Mouse (Mus musculus) 416B (cell line): ENCODE data around the gene Otc.

ENCODE experiments used
- DNase-seq: peaks from one replicate; pipeline ENCODE4 v3.0.0; 2011; ENCODE audit warnings: low read depth

The Otc gene

DNA sequence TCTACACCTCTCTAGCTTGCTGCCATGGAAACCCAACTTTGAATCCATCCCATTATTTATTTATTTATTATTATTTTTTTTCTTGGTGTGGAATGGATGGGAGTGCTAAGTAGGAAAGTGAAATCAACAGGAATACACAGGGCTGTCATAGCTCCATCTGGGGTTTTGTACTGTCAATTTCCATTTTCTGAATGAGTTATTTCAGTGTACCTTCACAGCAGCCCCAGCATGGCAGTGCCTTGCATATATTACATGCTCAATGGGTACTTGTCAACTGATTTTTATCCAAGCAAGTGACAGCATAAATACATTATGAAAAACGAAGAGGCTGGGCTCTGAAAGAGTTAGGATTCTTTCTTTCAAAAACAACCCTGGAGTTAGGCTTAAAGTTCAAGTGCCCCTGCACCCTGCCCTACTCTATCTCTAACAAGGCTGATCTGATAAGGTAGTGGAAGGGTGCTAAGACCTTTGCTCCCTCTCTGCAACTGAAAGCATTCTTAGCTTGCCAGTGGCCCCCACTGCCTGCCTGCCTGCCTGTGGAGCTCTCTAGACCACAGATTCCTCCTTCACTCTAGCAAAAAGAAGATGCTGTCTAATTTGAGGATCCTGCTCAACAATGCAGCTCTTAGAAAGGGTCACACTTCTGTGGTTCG is at the start of gene Otc:
TSS of gene Otc (plus strand) at position 454 of the 653 bp plus-strand sequence.
- DNase-seq: no peak

GRCm38 (mm10) chrX:10205937-10206336 is 46.2 kb upstream of the Otc start:
- no peak for DNase-seq

- peak; percentile 68 for DNase-seq
Observed at GRCm38 (mm10) chrX:10215972-10216371, 36.1 kb upstream of the Otc start.

GRCm38 (mm10) chrX:10216410-10216949 is 35.6 kb upstream of the Otc start, which contains the start of gene Rpgr:
TSS of gene Rpgr (minus strand) at chrX:10216920.
- DNase-seq: peak; percentile 90

DNA sequence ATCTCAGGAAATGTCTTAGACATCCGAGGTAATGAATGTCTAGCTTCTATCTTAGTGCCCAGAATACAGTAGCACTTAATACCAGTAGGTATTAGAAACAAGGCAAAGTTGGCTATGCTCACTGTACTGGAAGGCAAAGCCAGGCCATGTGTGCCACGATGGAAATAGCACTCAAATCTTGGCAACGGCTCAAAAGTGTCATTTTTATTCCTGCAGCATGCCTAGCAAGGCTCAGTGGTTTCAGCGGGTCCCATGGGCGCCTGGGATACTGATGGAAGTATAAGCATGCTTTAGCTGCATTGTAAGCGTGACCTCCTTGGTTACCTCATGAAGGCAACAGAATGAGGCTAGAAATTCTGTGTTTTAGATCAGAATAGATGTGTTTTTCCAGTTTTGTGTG is 32.8 kb upstream of the Otc start:
- no peak for DNase-seq

DNA sequence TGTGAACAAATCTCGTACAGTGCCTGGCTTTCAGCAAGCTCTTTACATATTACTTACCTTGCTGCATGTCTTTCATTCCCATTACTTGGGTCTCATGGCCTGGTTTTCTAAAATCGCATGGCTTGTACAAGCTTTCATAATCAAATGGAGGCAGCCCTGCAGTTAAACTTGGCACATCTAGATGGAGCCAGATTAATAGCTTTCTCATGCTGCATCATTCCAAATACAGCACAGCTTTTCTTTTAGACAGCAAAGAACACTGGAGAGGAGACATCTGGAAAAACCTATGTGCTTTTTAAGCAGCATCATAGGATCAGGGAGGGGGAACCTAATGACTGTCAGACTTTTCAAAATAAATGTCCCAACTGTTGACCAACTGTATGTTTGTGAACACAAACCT is 19.1 kb upstream of the Otc start:
- DNase-seq: no peak

DNA sequence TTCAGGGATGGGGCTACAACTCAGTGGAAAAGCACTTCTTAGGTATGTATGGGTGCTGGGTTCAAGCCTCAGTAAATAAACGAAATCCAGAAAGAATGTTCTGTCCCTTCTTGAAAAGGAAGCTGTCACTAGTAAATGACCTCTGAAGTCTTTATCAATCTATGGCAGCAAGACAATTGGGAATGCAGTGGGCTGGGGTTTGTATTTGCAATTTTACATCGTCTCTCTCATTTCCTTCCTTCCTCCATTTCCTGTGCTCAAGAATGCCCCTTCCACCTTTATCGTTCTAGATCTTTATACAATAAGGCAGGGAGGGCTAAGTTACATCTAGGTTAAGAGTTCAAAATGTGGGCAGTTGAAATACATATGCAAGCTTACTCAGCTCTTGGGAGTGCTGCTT is 17.5 kb upstream of the Otc start:
- no peak for DNase-seq

- DNase-seq: no peak
Observed at GRCm38 (mm10) chrX:10239515-10239914, 12.6 kb upstream of the Otc start.

DNA sequence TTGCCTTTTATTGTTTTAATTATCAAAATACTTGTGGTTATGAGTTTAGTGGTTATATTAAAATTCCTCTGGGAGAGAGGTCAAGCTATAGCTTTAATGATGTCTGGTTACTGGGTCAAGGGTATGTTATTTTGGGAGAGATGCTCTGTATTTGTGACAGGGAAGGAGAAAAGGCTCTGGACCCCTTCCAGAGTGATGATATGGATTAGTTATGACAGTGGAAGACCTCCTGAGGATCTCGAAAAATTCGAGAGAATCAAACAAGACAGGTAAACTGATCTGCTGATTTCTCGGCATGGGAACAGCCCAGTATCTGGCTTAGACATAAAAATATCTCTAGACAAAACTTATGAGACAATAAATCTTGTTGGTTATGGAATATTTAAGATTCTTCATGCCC is 8.2 kb upstream of the Otc start:
- no peak for DNase-seq

DNA sequence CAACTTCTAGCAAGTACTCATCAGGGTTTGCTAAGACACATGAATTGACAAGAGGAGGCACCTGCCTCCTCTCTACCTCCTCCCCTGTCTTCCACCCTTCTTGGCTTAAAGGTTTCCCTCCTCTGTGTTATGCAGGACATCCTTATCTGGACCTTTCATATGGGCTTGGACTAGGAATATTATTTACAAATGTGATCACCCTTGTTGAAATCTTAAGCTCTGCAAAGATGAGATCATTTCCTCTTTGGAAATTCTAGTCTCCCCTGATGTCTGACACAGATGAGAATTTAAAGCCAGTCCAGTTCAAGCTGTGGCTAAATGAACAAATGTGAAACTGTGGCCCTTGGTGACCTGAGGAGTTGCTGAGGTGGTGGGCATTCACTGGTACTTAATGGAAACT is 748 bp upstream of the Otc start:
- no peak for DNase-seq

GRCm38 (mm10) chrX:10257774-10258173 is 5.7 kb downstream of the Otc start:
- no peak for DNase-seq

DNA sequence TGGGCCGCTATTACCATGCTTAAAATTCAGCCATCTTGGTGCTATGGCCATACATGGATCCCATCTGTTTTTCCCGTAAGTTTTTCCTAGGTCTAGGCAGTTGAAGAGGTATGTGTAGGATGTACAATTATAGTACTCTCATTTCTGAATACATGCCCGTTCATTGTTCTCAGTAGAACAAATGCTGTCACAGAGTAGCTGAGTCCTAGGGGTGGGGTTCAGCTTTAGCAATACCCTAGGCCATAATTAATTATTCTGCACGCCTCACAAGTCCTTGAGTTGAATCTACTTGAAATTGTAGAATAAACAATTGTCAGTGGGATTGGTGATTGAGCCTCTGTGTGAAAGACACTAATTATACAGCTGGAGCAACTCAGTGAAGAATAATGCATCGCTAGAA is 6.2 kb downstream of the Otc start:
- DNase-seq: no peak

- DNase-seq: no peak
Observed at GRCm38 (mm10) chrX:10268308-10268707, 16.2 kb downstream of the Otc start.

DNA sequence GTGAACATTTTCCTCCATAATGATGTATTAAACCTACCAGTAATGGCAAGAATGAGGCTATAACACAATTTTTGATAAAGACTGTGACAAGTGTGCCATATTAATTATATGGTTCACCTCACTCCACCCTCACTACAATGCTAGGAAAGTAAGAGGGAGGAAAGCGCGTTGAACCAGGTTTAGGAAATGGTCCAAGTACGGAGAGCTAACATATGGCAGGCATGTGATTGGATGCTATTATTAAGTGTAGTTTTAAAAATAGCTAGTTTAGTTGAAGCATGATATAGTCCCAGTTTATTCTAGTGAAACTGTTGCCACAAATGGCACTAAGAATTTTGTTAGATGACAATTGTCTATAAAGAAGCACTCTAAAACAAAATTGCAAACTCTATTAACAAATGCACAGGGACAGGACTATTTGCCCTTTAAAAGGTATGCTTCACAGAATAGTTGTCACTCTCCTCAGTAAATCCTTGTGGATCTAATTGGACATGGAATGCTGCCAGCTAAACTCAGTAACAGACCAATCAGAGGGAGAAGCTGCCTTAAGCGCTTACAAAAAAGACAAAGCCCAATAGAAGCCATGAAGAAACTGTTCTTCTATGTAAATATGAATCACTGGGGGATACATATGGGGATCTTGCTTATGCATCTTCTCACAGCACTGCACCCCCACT is 16.8 kb downstream of the Otc start:
- no peak for DNase-seq

DNA sequence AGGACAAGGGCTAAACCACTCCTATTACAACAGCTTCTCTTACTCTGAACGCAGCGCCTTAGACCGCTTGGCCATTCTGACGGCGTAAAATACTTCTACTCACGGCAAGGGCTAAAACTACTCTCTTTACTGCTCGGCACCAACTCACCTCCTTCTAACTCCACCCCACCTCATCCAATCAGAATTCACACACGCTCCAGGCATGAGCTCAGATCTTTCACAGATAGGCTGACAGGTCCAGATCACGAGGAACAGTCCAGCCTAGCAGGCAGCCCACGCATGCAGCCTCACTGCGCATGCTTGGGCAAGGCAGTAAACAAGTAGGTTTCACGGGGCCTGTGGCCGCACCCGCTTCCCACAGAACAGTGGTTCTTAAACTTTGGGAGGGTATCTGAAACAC is 45.2 kb downstream of the Otc start:
- no peak for DNase-seq

- no peak for DNase-seq
Observed at GRCm38 (mm10) chrX:10318176-10318575, 66.1 kb downstream of the Otc start.

GRCm38 (mm10) chrX:10330246-10330645 is 78.1 kb downstream of the Otc start:
- DNase-seq: no peak

GRCm38 (mm10) chrX:10331749-10332148 is 79.6 kb downstream of the Otc start:
- no peak for DNase-seq

DNA sequence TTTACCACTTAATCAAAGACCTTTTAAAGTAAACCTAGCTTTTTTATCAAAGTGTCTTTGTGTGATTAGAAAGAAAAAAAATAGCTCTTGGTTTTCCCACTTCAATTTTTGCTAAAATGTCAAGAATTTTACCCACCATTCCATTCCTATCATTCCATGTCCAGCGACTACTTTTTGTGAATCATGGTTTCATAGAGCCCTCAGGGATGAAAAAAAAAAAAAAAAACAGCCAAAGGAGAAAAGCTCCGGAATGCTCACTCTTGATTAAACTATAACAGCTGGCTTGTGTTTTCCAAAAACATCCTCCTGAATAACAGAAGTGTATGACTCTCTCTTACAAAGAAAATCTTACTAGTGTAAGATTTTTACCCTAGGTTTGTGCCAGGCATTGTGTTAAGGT is 84.7 kb downstream of the Otc start:
- no peak for DNase-seq

DNA sequence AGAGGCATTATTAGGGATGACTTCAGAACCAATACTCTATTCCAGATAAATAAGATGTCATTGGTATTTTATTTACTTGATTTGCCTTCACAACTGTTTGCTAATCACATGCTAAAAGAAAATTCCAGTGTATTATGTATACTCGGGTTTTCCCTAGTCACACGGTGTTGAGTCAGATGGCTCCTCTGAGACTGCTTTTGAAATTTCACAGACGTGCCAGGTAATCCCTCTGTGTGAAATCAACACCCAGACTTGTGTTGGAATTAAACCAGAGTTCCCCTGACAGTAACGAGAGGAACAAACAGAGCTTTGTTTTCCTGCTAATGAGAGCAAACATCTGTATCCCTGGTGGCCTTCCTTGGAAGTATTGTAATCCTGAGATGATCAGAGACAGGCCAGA is 103.8 kb downstream of the Otc start:
- DNase-seq: no peak
